Mouse (Mus musculus) spleen, adult 2 months (tissue): Measurements from ENCODE around the gene Tbccd1. TPM values are rescaled to one million over a fixed set of nuclear protein-coding genes. Genes with fewer than 3 reads are reported as not detected.

ENCODE experiments used
- DNase-seq, 2 experiments: peaks; one replicate each; pipeline versions ENCODE4 v3.0.0 to v3.0.0-alpha.2; 2012 to 2021; ENCODE audit warnings: low spot score in 2 of 2, low read depth in 1 of 2
- H3K27ac ChIP-seq: fragments of 200-500 bp; 2 replicates; pipeline ENCODE4 v1.5.1; 2012; ENCODE audit warnings: low read length, inconsistent platforms; ENCODE audit not compliant: insufficient read depth
- H3K27me3 ChIP-seq: fragments of 200-500 bp; 2 replicates; pipeline ENCODE4 v1.6.1; 2012; ENCODE audit warnings: mild to moderate bottlenecking, moderate library complexity, low read length, inconsistent platforms; ENCODE audit not compliant: control insufficient read depth, insufficient read depth
- H3K36me3 ChIP-seq: fragments of 200-500 bp; 2 replicates; pipeline ENCODE4 v1.6.1; 2012; ENCODE audit warnings: mild to moderate bottlenecking, low read length, inconsistent platforms; ENCODE audit not compliant: control insufficient read depth, insufficient read depth
- H3K4me1 ChIP-seq: fragments of 200-500 bp; 2 replicates; pipeline ENCODE4 v1.6.1; 2011; ENCODE audit warnings: inconsistent platforms; ENCODE audit not compliant: control insufficient read depth, insufficient read depth, insufficient read length
- H3K4me3 ChIP-seq: fragments of 200-500 bp; 2 replicates; pipeline ENCODE4 v1.5.1; 2011; ENCODE audit warnings: mild to moderate bottlenecking, inconsistent platforms; ENCODE audit not compliant: insufficient read depth, insufficient read length; ENCODE audit errors: extremely low read depth
- CTCF ChIP-seq: fragments of 200-500 bp; IDR thresholded peaks from 2 replicates; pipeline ENCODE4 v1.5.1; 2011; ENCODE audit warnings: mild to moderate bottlenecking, inconsistent platforms; ENCODE audit not compliant: insufficient read depth, insufficient read length, insufficient replicate concordance; ENCODE audit errors: extremely low read depth
- POLR2A ChIP-seq: fragments of 200-500 bp; IDR thresholded peaks from 2 replicates; pipeline ENCODE4 v1.6.1; 2011; ENCODE audit warnings: low read depth, low read length, inconsistent platforms
- WGBS: fragments of 180-500 bp; shearing (Covaris S2); methylation state at CpG from one replicate; pipeline ENCODE4 v1.1.7; 2018; 5-methylcytosine and 5-hydroxymethylcytosine counted together
- polyA plus RNA-seq: library from polyadenylated mRNA; depleted of rRNA; stranded (reverse); fragments of >200 nt; gene quantifications from 2 replicates; pipeline ENCODE4 v1.2.3, GENCODE M21; 2012

The Tbccd1 gene
- polyA plus RNA-seq, 1 experiment = 9.9 TPM

DNA sequence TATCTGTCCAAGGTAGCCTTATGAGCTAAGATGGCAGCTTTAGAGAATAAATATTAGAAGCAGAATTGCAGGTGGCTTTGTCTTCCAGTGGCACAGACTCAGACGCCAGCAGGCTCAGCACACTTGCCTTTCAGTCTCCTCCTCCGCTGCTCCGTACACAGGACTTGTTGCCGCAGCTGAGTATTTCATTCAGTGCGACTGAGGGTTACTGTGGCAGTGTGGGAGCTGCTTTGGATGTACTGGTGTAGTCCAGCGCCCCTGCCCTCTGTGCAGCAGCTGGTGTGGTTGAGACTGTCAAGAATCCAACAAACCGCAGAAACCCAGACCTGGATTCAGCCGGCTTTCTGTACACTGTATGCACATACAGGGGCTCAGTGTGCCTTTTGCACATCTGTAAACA, 14.9 kb upstream of the Tbccd1 start:
- no peaks in the 10 kb centered on the region for H3K4me1 ChIP-seq
- TF ChIP-seq POLR2A (no peak), CTCF (no peak)
- H3K36me3 ChIP-seq = peaks cover 40% of the 10 kb centered on the region
- no peaks in the 10 kb centered on the region for H3K27me3 ChIP-seq
- no peak overlapping the region for H3K4me3 ChIP-seq
- no peak overlapping the region for H3K27ac ChIP-seq
- no peak for DNase-seq
- WGBS = 96% methylated on average over 8 of the region's 8 CpGs

DNA sequence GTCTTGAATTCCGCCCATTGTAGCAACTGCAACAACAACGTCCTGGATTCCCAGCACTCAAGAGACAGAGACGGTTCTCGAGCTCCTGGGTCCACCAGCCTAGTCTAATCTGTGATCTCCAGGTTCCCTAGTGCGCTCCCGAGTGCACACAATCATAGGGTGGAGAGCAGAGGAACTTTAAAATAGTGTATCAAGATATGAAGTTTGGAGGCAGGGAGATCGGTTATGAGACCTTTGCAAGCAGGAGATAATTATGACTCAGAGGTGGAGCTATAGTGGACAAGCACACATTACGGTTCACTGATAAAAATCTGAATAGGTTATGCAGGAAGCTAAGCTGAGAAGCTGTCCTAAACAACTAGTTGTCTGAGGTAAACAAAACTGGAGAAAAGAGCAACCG, 696 bp downstream of the Tbccd1 start:
- WGBS = 9% methylated on average over 9 of the region's 9 CpGs
- H3K4me3 ChIP-seq = peak overlapping the region; percentile 67
- no peaks in the 10 kb centered on the region for H3K36me3 ChIP-seq
- DNase-seq = no peak
- peak overlapping the region; percentile 85; the same call in 1 of the 2 replicates for H3K27ac ChIP-seq
- TF ChIP-seq POLR2A (no peak), CTCF (no peak)
- H3K27me3 ChIP-seq = no peaks in the 10 kb centered on the region
- peaks cover 4% of the 10 kb centered on the region; the same call in 1 of the 2 replicates for H3K4me1 ChIP-seq

DNA sequence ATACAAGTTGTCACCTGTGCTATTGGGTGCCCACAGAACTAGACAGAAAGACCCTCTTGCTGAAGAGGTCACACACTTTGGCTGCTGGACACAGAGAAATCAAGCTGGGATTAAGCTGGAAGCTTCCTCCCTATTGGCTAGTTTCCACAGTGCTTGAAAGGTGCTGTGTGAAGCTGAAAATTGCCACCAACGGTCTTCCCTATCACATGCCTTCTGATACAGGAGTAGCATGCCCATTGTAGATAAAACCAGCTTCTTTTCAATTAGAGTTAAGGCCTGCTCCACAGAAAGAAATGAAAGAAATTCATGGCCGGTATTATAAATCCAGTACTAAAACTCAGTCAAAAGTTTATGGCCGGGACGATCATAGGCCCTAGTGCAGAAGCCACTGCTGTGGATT, 4.8 kb downstream of the Tbccd1 start:
- no peak overlapping the region for H3K27ac ChIP-seq
- H3K4me3 ChIP-seq = no peak overlapping the region

DNA sequence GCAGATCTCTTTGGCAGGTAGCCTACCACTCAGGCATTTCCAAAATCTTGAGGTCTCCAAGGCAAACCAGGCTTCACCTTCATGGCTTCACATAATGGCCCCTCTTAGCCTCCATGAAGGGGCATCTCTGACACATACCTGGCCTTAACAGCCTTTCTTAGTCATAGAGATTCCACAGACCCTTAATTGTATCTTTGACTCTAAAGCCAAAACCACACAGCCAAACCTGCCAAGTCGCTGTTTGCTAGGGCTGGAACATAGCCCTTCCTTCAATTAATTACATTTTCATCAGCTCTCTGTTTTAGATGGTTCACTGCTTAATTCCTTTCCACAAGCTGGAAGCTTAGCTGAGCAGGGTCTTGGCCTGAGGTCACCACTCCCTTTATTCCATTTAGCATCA, 9.1 kb downstream of the Tbccd1 start:
- Histone ChIP-seq H3K4me1 (no peaks in the 10 kb centered on the region), H3K27me3 (no peaks in the 10 kb centered on the region), H3K27ac (no peak overlapping the region), H3K4me3 (no peak overlapping the region), H3K36me3 (no peaks in the 10 kb centered on the region)
- 95% methylated on average over 1 of the region's 1 CpGs for WGBS
- DNase-seq = no peak
- TF ChIP-seq CTCF = no peak
- TF ChIP-seq POLR2A = no peak

More for the DNA sequence above, 4.8 kb downstream of the Tbccd1 start:
- WGBS = 81% methylated on average over 4 of the region's 4 CpGs
- DNase-seq = no peak
- no peaks in the 10 kb centered on the region for H3K27me3 ChIP-seq
- TF ChIP-seq POLR2A (no peak), CTCF (no peak)
- no peaks in the 10 kb centered on the region for H3K36me3 ChIP-seq
- no peaks in the 10 kb centered on the region; the same call in 1 of the 2 replicates for H3K4me1 ChIP-seq

DNA sequence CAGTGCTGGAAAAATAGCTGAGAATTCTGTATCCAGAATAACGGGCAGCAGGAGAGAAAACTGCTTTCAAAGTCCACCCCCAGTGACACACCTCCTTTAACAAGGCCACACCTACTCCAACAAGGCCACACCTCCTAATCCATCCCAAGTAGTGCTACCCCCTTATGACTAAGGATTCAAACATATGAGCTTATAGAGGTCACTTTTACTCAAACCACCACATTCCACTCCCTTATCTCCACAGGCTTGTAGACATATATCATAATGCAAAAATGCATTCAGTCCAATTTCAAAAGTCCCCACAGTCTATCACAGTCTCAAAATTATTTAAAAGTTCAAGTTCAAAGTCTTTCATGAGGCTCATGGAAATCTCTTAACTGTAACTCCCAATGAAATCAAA, 9.8 kb downstream of the Tbccd1 start:
- WGBS = 92% methylated on average over 1 of the region's 1 CpGs
- Histone ChIP-seq H3K4me1 (no peaks in the 10 kb centered on the region), H3K4me3 (no peak overlapping the region), H3K27ac (no peak overlapping the region), H3K27me3 (no peaks in the 10 kb centered on the region), H3K36me3 (no peaks in the 10 kb centered on the region)
- TF ChIP-seq POLR2A (no peak), CTCF (no peak)
- no peak for DNase-seq

DNA sequence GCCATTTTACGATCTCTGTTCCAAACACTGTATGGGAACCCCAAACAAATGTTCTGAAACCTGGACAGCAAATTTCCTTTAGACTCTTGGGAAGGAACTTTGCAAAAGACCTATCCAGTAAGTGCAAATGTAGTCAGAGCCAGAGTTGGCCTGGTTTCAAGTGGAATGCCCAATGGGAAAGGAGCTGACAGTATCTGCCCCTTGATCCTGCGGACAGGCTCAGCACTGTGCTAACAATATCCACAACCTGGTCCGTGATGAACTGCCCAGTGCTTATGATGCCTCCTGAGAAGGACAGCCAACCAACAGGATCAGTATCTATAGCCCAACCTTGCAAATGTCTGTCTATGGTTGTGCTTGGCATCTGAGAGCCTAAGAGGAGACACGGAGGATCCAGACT, 12.0 kb downstream of the Tbccd1 start:
- Histone ChIP-seq H3K27me3 (no peaks in the 10 kb centered on the region), H3K27ac (no peak overlapping the region), H3K4me1 (no peaks in the 10 kb centered on the region), H3K36me3 (peaks cover 1% of the 10 kb centered on the region; the same call in 1 of the 2 replicates), H3K4me3 (no peak overlapping the region)
- TF ChIP-seq POLR2A = no peak
- no peak for TF ChIP-seq CTCF
- DNase-seq = no peak
- WGBS = 92% methylated on average over 4 of the region's 4 CpGs

DNA sequence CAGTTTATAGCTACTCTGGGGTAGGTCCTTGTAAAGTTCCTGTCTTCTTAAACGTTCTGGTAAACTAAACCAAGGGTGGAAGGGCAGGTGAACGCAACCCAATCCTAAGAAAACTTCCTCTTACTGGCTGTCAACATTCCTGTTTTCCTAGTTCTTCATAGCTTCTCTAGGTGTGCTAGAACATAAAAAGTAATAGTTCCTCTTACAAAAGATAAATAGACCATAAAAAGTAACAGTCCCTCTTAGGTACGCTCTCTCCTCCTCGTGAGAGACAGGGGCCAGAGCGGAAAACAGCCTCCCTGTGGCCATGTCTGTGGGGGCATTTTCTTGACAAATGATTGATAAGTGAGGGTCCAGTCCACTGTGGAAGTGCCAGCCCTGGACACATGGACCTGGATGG, 12.6 kb downstream of the Tbccd1 start:
- WGBS = 65% methylated on average over 5 of the region's 5 CpGs
- Histone ChIP-seq H3K4me3 (no peak overlapping the region), H3K36me3 (peaks cover 1% of the 10 kb centered on the region; the same call in 1 of the 2 replicates), H3K27ac (no peak overlapping the region), H3K27me3 (no peaks in the 10 kb centered on the region), H3K4me1 (no peaks in the 10 kb centered on the region)
- no peak for DNase-seq
- no peak for TF ChIP-seq CTCF
- no peak for TF ChIP-seq POLR2A
